Mouse (Mus musculus) cerebellum, adult 9-10 months (tissue): ENCODE measurements at regions not wholly inside any gene's neighbourhood (a gene's known extent, or its start where the extent isn't known, plus 50 kb on each side); places are given as distances from the start of the nearest gene placed in this dataset.

Experiments
- DNase-seq: peaks from one replicate; pipeline ENCODE4 v3.0.0; 2022

- DNase-seq, result no peak
Measured at GRCm38 (mm10) chr6:143645989-143646388, 479.0 kb downstream of the Etnk1 start.

GRCm38 (mm10) chr6:143648501-143648900 is 481.5 kb downstream of the Etnk1 start:
- DNase-seq, result no peak

GRCm38 (mm10) chr6:143656576-143656975 is 489.6 kb downstream of the Etnk1 start:
- no peak for DNase-seq

GRCm38 (mm10) chr6:143660837-143661236 is 493.8 kb downstream of the Etnk1 start:
- DNase-seq, result no peak

DNA sequence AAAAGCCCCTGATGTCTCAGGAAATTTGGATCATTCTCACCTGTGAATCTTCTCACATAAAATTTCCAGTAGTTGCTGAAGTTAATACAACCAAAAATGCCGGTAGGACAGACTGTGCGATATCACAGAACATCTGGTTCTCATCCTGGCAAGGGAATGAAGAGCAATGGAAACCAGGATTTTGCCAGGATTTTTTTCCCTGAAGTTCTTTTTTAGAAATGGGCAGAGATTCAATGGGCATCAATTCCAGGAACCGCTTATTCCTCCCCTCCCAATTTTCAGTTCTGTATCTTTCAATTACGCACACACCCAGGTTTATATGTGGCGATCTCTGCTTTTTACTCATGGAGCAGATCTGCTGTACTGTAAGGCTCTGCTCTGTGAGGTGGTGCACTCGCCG is 496.3 kb downstream of the Etnk1 start:
- no peak for DNase-seq

- DNase-seq, result no peak
Measured at GRCm38 (mm10) chr6:143665374-143665773, 498.4 kb downstream of the Etnk1 start.

DNA sequence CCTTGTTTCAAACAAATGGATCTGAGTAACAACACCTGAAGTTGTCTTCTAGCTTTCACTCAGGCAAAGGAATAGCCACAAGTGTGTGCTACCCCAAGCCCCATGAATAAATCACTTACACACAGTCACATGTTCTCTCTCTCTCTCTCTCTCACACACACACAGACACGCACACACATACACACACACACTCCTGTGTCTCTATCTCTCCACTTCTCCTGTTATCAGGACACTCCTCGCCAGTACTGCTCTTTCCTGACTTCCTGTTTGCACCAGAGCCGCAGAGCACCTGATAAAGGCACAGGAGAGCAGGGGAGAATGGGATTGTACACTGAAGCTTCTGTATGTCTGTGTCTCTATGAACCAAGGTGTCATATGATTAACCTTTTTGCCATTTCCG is 501.5 kb downstream of the Etnk1 start:
- DNase-seq, result no peak

DNA sequence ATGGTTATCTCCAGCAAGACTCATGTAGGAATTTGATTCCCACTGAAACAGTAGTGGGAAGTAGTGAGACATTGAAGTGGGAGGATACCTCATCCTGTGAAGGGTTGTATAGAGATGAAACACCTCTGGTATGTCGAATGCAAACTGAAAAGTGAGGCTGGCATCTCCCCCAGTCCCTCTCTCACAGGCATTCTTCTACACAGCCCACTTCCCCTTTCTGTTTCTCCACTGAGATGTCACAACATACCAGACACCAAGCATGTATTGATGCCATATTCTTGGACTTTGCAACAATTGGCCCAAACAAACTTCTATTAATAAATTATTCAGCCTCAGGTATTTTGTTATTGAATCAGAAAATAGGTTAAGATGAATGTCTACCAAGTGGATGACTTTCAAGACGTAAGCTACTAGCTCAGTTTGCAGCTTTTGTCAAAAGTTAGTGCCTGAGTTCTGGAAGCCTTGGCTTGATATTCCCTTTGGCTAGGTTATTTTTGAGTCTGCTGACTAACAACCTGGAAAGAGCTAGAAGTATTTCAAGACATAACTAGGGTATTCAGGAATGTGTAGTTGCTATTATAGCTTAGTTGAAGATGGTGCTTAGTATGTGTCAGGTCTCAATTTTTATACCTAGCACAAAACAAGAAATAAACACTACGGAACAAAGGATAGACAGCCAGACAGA is 502.6 kb downstream of the Etnk1 start:
- no peak for DNase-seq

- DNase-seq, result no peak
Measured at GRCm38 (mm10) chr6:143690131-143690530, 523.1 kb downstream of the Etnk1 start.

DNA sequence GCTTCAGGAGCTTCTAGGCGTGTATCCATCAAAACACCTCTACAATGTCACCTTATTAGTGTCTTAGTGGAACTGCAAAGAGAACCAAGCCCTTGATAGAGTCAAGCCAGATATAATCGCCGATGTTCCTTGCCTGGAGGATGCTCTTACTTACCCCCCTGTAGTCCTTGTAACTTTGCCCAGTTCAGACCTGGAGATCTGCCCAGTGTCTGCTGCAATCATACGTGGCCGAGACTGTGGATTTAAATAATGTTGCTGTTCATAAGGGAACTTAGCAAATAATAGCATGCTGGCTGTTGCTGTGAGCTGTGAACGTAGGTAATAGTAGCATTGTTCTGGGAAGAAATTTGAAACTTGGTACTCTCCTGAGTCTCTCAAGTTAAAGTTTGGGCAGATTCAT is 523.8 kb downstream of the Etnk1 start:
- DNase-seq, result no peak

DNA sequence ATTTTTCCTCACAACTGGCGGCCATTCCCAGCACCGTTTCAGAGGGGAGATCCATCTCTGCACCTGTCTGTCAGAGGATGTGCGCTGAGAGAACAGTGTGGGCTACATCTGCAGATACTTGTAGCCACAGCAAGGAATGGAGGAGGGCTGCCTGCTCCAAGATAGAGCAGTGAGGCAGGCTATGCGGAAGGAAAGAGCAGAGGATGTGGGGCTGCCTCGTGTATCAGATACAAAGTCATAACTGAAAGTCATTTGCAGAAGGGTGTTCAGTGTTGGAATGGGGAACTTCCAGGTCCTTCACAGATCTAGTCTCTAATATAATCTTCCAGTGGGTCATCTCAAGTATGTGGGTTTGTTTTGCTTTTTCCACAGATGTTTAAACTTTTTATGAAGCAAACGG is 531.0 kb downstream of the Etnk1 start:
- DNase-seq, result no peak

DNA sequence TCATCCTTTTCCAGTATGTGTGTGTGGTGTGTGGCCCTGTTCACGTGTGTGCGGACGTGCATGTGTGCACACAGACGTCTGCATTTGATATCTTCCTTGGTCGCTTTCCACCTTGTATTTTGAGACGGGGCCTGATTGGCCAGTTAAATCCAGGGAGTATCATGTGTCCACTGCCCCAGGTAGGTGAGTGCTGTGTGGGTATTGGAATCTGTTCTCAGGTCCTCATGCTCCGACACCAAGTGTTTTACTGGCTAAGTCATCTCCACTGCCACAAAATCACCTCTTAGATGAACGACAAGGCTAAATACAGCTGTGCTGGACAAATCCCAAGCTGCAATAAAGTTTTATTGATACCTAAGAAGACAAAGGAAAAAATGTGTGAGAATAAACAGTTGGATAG is 537.0 kb downstream of the Etnk1 start:
- DNase-seq, result no peak

DNA sequence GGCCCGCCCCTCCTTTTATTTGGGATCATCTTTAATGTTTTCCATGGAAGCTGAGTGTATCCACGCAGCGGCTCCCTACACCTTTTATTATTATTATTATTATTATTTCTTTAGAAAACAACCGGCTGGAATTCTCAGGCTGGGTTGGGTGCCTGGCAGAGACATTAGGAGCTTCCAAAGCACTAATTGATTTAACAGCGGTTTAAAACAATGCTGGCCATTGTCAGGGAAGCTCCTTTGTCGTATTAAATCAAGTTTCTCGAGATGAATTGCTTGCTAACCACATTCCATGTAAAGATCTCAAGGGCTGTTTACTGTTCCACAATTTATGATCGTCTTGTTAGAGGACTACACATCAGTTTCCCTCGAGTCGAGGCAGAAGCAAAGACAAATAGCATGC is 539.4 kb downstream of the Etnk1 start:
- DNase-seq, result no peak

- no peak for DNase-seq
Measured at GRCm38 (mm10) chr6:143714461-143714860, 547.4 kb downstream of the Etnk1 start.

- DNase-seq, result no peak
Measured at GRCm38 (mm10) chr6:143750074-143750473, 583.1 kb downstream of the Etnk1 start.

DNA sequence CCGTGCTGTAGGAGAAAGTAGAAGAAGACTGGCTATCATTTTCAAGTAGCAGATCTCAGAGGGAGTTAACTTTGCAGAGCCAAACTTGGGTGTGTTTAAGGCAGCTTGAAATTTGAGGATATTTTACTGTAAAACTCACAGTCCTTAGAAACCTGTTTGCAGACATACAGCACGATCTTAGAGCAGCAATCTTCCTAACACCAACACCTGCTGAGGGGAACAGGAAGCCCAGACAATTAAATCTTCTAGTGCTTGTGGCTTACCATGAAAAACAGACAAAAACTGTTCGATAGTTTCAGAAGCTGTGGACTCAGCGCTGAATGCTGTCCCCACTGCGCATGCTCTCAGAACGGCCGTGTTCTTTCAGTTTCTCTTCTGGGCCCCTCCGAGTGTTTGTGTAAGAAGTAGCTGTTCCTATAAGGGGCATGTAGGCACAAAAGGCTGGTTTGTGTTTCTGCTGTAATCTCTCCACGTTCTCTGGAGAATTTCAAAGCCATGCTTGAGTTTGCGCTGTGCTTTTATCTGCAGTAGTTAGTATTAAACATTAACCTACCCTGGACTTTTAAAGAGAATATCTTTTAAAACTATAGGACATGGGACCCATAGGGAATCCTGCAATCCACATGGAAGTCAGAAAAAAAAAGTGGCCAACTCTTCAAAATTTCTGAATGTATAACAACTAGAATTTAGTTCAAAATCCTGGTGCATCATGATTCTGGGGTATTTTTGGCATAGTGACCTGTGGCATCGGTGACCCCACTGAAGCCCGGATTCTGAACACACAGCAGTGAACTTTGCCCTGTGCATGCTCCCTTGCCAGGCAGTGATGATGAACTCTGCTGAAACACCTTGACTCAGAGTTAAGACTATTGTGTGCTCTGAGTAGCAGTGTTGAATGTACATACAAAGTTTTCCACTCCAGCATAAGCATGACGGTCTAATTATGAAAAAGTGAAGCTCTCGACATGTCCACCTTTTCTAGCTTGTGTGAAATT is 584.4 kb downstream of the Etnk1 start:
- no peak for DNase-seq

GRCm38 (mm10) chr6:143757462-143757861 is 590.4 kb downstream of the Etnk1 start:
- no peak for DNase-seq

GRCm38 (mm10) chr6:143768115-143768514 is 601.1 kb downstream of the Etnk1 start:
- DNase-seq, result no peak
